Mouse (Mus musculus) adrenal gland, adult (tissue): ENCODE data around the gene Ppm1h.
"Not testable (repeated sequence)": the region's sequence is repeated elsewhere in the genome, so short reads cannot be mapped to it uniquely, and the experiment has no call there.

Experiments used
- DNase-seq, 2 experiments: peaks; one replicate each; pipeline ENCODE4 v3.0.0; 2022 to 2023; ENCODE audit warnings: low spot score in 1 of 2; ENCODE audit not compliant: inconsistent age in 2 of 2

Ppm1h gene

DNA sequence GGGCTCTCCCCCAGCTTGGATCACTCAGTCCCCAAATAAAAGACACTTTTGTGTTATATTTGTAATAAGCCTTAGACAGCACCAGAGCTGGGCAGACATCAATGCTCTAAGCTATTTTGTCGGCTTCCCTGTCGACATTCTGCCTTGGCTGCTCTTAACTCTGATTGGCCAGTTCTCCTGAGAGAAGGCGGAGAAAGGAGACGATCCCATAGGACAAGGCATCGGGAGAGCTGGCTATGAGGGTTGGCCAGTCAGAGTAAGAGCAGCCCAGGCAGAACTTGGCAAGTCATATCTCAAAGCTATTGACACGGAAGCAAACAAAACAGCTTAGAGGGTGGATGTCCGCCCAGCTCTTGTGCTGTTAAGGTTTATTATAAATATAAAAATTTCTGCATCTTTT, 243.7 kb downstream of the Ppm1h start:
- no peak for DNase-seq

DNA sequence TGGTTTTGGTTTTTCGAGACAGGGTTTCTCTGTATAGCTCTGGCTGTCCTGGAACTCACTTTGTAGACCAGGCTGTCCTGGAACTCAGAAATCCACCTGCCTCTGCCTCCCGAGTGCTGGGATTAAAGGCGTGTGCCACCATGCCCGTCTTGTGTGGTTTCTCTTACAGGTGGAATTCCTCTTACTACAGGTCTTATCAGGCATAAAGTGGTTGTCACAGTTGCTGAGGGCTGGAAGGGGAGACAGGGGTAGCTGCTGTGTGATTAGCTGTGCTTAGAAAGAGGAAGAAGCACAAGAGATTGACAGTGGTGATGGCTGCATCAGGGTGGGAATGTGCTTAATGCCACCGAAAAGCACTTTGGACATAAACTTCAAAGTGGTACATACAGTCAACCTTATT, 246.0 kb downstream of the Ppm1h start:
- DNase-seq, result not testable (repeated sequence)

DNA sequence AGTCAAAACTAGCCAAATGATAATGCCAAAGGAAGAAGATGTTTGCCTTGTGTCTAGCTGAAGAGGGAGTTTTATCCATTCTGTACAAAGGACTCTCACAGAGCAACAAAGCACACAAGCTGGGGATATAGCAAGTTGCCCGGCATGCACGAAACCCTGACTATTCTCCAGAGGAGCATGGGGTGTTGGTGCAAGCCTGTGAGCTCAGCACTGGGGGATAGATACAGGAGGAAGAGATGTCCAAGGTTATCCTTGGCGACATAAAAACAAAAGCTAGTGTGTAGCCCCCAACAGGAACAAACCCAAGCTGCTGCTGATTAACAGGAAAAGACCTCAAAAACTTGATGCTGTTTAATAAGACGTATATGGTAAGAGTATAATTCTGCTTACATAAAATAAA, 247.7 kb downstream of the Ppm1h start:
- DNase-seq, result no peak

DNA sequence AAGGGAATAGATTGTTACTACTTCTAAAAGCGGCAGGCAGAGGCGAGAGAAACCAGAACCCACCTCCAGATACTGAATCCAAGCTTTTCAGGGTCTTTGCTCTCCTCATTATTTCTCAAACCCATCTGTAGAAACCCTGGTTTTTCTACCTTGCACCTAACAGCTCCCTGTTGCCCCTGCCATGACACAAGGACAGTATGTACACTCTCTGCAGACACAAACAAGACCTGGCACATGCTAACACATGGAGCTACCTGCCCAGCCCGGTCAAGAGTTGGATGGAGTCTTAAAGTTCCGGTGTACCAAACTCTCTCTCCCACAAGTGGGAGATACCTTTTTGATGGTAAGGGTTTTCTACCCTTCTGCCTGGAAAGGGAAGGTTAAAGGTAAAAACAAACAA, 252.0 kb downstream of the Ppm1h start:
- DNase-seq, result no peak

DNA sequence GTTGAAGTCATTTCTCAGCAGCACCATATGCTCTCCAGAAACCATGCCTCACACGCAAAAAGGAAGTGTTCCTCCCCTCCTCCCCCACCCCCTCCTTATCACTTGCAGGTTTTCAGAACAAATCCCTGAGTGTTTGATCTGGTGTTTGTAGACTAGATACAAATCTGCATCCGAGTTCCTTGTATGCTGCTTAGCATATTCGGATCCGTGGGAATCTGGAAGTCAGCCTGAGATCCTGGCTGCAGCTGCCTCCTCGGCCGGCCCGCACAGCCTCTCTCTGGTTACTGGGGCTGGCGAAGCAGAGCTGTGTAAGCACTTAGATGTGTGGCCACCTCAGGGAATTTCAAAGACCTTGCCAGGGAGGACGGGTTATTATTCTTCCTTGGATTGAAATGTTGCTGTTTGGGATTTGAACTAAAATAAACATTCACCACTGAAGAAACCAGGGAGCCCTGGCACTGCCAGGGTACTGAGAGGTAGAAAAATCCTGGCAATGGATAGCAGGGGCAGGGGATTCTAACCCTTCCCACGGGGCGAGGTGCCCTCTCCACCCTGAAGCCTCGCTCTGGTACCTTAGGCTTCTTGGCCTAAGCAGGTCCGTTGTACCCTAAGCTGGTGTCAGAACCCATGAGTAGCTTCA, 252.8 kb downstream of the Ppm1h start:
- no peak for DNase-seq

DNA sequence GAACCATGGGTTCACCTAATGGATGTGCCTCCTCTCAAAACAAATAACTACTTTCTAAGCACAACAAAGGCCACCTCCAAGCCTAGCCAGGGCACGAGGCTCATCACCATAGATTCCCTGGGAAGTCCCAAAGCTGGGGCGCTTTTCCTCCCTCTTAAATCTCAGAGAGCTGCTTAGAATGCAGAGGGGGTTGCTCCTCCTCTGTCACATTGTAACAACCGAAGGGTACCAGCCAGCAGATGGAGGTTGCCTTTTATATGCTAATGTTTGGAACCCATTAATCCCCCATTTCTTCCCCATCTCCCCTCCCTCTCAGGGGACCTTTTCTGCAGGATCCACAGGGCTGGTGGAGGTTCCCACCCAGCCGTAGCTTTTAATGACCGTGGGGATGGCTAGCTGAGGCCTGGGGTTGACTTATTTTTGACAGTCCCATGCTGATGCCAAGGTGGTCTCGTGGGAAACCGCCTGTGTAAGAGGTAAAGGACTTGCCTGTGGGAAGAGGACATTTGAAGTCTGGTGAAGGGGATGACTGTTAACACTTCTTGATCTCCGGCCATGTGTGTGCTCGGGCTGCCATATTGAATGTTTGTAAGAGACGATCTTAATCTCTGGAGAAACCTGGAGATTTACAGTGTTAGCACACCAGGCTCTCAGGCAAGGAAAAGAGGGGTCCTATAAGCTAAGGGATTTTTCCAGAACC, 253.4 kb downstream of the Ppm1h start:
- DNase-seq, result no peak

DNA sequence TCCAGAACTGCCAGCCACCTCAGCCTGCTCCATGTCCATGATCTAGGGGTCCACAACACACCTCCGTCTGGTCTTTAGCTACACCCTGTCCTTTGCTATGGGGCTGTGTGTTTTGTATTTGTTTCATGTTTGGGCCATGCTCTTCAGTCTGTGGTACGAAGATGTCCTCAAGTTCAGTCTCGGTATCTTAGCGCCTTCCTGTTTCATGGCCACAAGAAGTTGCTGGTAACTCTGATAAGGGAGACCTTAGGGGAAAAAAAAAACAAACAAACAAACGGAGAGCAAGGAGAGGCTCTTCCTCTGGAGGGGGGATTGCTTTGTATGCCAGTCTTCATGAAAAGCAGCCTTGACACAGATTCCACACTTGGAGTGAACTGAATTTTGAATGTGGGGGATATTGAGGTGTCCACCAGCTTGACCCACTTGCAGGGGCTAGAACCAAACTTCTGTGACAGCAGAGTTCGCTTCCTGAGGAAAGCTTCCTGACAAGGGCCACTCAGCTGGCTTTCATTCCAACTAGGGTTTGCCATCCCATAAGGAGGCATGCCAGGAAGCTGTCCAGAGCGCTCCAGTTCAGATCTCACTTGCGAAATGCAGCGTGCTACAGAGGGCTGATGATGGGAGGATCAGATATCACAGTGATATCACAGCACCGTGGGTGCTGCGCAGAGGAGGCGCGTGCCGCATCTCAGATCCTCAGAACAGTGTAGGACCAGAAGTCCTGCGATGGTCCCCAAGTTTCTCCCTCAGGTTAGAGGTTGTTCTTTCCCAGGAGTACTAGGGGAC, 254.7 kb downstream of the Ppm1h start:
- DNase-seq, result no peak

DNA sequence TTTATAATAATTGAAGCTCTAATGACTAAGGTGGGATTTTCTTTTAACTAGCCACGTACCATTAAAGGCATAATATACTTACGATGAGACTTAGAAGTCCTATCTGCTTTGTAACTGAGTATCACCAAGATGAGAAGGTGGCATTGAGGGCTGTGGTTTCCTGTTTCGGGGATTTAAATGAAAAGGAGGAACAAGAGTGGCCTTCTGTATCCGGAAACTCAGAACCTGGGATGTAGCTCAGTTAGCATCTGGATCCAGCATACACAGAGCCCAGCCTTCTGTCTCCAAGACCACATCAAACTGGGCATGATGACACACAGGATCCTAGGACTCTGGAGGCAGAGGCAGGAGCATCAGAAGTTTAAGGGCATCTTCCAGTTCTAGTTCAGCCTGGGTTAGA, 256.8 kb downstream of the Ppm1h start:
- not testable (repeated sequence) for DNase-seq

DNA sequence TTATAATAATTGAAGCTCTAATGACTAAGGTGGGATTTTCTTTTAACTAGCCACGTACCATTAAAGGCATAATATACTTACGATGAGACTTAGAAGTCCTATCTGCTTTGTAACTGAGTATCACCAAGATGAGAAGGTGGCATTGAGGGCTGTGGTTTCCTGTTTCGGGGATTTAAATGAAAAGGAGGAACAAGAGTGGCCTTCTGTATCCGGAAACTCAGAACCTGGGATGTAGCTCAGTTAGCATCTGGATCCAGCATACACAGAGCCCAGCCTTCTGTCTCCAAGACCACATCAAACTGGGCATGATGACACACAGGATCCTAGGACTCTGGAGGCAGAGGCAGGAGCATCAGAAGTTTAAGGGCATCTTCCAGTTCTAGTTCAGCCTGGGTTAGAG, 258.8 kb downstream of the Ppm1h start:
- DNase-seq, result not testable (repeated sequence)

DNA sequence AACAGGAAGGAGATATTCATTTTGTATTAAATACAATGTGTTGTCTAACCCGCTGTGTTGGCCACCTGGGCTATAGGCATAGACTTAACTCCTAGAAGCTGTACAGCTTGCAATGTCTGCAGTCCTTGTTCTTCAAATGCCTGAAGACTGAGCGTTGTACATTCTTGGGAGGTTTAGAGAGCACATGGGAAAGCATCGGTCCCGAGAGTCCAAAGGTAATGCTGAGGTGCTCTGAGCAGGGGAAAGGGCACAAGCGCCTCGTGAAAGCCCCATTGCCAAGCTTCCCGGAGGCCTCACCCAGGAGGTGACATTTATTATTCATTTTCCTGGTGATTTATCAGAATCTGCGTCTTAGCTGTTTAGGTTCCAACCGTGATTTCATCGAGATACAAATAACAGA, 261.0 kb downstream of the Ppm1h start:
- DNase-seq, result no peak

DNA sequence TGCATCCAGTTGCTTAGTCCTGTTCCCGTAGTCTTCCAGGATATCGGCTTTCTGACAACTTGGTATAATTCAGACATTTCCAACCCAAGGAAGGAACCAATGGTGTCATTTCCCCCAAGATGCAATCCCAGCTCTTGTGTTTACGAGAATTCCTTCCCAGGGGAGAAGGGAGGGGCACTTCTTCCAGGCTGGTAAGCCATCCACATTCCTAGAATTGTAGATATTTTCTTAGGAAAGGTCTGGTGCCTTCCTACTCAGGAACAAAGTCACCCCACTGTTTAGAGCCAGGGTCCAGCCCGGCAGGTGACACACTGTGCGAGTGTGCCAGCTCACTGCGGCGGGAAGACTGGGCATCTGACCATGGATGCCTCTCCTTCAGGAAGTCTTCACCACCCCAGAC, 264.2 kb downstream of the Ppm1h start:
- no peak for DNase-seq

DNA sequence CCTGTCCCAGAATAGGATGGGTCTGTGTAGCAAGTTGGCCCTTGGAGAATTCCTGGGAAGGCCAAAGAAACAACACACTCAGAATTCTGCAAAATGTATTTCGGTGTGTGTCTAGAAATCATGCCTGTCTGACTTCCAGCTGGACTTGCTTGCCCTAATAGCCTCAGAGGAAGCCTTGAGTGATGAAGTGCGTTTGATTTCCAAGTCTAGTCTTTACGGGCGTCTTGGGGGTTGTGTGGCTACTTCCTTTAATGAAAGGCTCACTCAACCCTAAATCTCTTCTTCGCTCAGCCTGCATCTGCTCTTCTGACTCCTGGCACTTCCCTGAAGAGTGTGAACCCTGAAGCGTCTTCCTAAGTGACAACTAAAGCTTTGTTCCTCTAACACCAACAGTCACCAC, 265.3 kb downstream of the Ppm1h start:
- DNase-seq, result no peak

DNA sequence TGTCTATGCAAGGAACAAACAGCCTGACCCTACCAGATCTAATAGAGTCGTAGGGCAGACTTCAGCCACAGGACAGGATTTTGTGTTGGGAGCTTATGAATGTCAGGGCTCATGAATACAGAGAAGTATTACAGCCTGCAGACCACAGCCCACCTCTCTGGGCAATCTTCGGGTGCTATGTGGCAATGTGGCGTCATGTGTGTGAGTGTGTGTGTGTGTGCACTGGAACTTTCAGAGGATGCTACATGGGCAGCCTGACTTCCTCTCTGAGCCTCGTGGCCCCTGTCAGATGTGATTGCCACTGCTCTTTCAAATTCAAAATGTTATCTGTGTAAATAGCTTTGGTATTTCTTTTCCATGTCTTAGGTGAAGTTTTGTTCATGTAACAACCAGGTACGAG, 266.3 kb downstream of the Ppm1h start:
- DNase-seq, result no peak

DNA sequence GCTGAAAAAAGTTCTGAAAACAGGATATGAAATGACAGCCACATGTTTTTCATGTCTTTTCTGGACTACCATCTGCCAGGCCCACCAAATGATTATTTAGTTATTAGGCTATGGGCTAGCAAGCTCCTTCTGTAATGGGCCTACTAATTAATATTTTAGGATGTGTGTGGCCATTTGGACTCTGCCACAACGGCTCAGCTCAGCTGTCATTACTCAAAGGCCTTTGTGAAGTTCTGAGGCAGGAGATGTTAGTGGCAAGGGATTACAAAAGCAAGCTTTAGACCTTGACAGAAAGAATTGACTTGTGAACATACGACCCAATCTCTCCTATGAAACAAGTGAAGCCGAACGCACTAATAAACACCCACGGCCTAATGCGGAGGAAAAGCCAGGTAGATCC, 272.4 kb downstream of the Ppm1h start:
- no peak for DNase-seq

DNA sequence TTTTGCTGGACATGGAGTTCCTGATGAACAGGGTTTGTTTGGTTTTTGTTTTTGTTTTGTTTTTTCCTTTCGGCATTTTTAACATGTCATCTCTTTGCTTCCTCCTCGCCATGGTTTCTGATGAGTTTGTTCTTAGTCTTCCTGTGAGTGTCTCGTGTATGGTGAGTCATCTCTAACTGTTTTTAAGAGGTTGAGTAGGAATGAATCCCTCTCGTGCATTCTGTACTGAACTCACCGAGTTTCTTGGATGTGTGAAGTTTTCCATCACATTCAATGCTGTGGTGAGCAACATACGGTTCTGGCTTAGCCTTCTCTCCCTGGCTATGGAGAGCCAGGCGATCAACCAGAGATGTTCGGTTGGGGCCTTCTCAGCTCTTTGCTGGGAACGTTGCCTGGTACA, 275.0 kb downstream of the Ppm1h start:
- no peak for DNase-seq

DNA sequence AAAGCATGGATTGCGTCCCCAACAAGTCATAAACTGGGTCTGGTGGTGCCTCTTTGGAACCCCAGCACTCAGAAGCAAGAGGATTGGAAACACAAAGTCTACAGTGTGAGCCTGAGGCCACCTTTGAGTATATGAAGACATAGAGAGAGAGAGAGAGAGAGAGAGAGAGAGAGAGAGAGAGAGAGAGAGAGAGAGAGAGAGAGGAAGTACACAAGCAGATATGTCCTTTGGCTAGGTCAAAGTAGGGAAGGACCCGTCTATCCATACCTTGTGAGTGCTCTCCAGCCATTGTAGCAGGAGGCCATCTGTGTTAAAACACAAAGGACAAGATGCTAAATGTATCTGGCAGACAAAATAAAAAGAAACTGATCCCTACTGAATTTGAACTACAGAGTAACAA, 279.4 kb downstream of the Ppm1h start:
- DNase-seq, result no peak

DNA sequence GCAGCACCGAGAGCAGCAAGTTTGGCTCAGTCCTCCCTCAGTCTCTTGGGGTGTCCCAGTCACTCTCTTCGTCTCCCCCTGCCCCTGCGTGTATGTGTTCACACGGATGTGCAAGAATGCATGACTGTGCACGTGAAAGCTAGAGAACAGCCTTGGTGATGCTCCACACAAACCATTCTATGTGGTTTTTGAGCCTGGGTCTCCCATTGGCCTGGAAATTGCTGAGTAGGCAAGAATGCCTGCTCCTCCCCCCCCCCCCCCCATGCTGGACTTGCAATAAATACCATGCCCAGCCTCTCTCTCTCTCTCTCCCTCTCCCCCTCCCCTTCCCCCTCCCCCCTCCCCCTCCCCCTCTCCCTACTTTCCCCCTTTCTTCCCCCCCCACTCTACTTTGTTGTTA, 280.1 kb downstream of the Ppm1h start:
- DNase-seq, result no peak

DNA sequence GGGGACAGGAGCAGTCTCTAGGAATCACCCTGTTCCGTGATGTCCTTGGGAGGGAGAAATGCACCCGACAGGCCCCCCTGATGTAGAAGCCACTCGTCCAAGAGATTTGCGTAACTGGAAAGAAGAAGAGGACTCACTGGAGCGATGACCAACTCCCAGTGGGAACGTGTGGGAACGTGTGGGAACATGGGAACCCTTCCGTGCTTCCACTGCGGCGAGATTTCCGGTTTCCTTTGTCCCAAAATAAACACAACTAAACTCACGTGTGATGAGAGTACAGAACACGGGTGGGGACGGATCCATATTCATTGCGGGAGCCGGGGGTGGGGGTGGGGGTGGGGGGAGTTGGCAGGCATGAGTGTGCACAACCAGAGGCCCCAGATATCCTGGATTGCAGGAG, 281.7 kb downstream of the Ppm1h start:
- no peak for DNase-seq

DNA sequence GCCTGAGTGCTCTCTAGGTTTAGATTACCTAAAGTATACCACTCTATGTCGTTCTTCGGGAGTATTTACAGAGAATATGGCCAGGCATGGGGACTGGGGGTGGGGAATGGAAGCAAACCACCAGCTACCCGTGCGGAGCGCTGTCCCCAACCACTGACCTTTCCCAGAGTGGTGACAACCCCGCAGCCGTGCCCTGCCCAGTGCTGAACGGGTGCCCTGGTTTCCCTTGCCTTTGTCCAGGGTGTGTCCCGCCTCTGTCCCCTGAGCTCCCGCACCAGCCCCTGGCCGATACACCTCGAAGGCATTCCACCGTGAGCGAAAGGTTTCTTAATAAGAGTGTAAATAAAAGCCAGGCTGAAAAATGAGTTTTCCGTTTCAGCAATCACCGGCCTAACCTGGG, 282.2 kb downstream of the Ppm1h start:
- DNase-seq, result no peak

DNA sequence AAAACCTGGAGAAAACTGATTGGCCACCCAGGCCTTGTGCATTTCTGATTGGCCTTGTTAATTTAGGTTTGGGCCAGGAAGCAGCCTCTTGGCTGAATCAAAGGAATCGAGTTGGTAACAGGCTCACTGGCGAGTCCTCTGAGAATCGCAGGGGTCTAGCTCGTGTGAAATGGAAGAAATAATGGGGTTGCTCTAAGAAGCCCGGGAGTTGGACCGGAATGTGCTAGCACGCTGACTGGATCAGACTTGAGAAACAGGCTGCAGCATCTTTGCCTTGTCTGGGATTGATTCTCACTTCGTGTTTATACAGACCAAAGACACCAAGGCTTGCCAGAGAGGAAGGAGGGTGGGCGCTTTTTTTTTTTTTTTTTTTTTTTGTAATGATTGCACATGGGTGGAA, 282.9 kb downstream of the Ppm1h start:
- no peak for DNase-seq

DNA sequence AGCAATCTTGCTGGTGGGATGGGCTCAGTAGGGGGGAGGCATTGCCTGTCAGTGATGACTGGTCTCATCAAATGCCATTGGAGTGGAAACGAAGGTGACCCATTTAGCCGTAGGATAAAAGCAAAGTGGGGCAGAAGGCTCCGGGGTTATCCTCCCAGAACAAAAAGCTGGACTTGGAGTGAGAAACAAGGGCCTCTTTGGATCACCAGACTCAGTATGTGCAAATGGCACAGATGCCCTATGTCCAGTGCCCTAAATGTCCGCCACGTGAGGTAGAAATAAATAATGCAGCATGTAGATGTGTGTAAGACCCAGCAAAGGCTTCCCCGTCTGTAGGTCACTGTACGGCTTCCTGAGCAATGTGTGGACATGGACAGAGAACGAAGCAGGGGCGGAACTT, 284.1 kb downstream of the Ppm1h start:
- DNase-seq, result no peak

DNA sequence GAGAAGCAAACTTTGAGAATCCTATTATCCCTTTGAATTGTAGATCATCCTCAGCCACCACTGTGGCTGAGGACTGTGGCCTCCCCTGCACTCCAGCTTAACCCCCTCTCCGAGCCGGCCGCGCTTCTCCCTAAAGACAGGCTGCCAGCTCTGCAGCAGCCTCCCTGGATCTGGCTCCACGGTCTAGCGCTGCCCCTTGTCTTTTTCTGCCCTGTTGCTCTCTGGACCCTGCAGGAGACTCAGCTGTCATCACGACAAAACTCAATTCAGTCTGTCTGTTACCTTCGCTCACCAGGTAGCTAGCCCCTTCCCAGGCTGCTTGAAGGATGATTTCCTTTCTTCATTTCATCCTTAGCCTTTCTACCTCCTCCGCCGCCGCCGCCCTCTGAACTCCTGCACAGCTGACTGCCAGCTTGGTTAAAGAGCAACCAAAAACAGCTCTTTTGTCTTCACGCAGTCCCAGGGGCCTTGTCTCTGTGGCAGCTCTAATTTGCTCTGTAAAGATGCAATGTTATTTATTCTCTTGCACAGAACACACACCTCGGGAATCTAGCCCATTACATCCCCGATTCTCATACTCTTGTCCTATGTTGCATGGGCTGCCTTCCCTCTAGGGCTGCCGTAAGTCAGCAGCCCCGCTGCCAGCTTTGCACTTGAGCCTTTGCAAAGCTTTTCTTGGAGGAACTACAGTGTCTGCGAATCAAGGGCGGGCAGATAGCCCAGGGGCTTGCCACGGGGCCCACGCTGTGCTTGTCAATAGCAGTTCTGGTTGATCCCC, 285.1 kb downstream of the Ppm1h start:
- DNase-seq, result no peak
